Mouse (Mus musculus): ENCODE data around the gene Mdn1.

DNA sequence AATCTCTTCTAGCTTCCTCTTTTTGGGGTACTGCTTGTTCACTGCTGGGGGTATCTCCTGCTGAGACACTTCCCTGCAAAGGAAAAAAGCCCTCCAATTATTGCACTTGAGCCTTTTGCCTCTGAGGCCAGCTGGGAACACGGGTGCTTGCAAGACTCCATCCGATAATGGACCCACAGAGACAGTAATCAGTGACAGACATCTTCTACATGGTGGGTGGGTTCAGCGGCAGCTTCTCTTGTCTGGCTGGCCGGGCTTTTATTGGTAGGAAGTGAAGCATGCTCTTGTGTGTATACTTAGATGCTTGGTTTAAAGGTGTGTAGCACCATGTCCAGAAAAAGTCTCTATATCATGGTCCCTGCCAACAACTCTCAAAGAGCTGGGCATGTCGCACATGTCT, 160.6 kb downstream of the Mdn1 start:
- no peak for TF ChIP-seq CTCF (IDR thresholded peaks at IDR 0.05; ENCODE audit: borderline replicate concordance, control insufficient read depth, extremely low read depth, insufficient read depth, low read length, poor library complexity)
- no peak for TF ChIP-seq POLR2A (IDR thresholded peaks at IDR 0.05; ENCODE audit: control insufficient read depth, extremely low read depth, insufficient read depth, low read length, poor library complexity)

Measured in thymus, adult 2 months (tissue).